Mouse (Mus musculus) left cerebral cortex, postnatal 10 days (tissue): ENCODE results near the gene Olfr1383. TPM values are rescaled to one million over a fixed set of nuclear protein-coding genes. Genes with fewer than 3 reads are reported as not detected.
"Not testable (repeated sequence)": the region's sequence is repeated elsewhere in the genome, so short reads cannot be mapped to it uniquely, and the experiment has no call there.

Experiments used
- DNase-seq, 2 experiments: peaks; one replicate each; pipeline ENCODE4 v3.0.0; 2021 to 2022; ENCODE audit warnings: low spot score in 2 of 2, mixed read lengths in 1 of 2; ENCODE audit errors: extremely low spot score in 1 of 2
- intact Hi-C: fragments of 180-260 bp; cut with DNase I; formaldehyde crosslinking; loops from one replicate; pipeline ENCODE4 v1.15.1; 2025
- total RNA-seq, 2 experiments: library from RNA; stranded (reverse); gene quantifications; 2 replicates each; pipeline ENCODE4 v1.2.3; 2021

The Olfr1383 gene
- under 1 TPM in 1 of 2 experiments, not detected in 1; 0.34 TPM for total RNA-seq

GRCm38 (mm10) chr11:49519348-49519747, at the start of gene Olfr1383:
Gene Olfr1383, plus strand, starts transcription at chr11:49519648.
- DNase-seq = no peak
- intact Hi-C loops = no loop called here

- intact Hi-C loops = no loop called here
- DNase-seq = no peak
Observed at GRCm38 (mm10) chr11:49485973-49486372, 33.5 kb upstream of the Olfr1383 start.

- DNase-seq, intact Hi-C loops: not testable (repeated sequence)
Observed at GRCm38 (mm10) chr11:49488770-49489169, 30.7 kb upstream of the Olfr1383 start, which contains the start of gene Olfr1385. Gene Olfr1385, plus strand, starts transcription at chr11:49489070.

- DNase-seq = peak in 1 of 2 experiments; percentile 4
Observed at GRCm38 (mm10) chr11:49518086-49518485, 1.4 kb upstream of the Olfr1383 start.

GRCm38 (mm10) chr11:49527947-49528346, 8.5 kb downstream of the Olfr1383 start, which contains the start of gene Olfr1382:
Gene Olfr1382, plus strand, starts transcription at chr11:49528247.
- no peak for DNase-seq
- intact Hi-C loops = no loop called here

More at GRCm38 (mm10) chr11:49518086-49518485, 1.4 kb upstream of the Olfr1383 start:
- intact Hi-C loops = no loop called here

- intact Hi-C loops = no loop called here
- DNase-seq = no peak
Observed at GRCm38 (mm10) chr11:49532761-49533160, 13.3 kb downstream of the Olfr1383 start.

GRCm38 (mm10) chr11:49536631-49537030, 17.2 kb downstream of the Olfr1383 start:
- intact Hi-C loops = not testable (repeated sequence)
- peak in 1 of 2 experiments; percentile 45 for DNase-seq

- DNase-seq, intact Hi-C loops: not testable (repeated sequence)
Observed at GRCm38 (mm10) chr11:49543149-49543548, 23.7 kb downstream of the Olfr1383 start, which contains the start of gene Olfr1381. Gene Olfr1381, plus strand, starts transcription at chr11:49543449.

- peak in 1 of 2 experiments; percentile 3 for DNase-seq
- intact Hi-C loops = not testable (repeated sequence)
Observed at GRCm38 (mm10) chr11:49554033-49554432, 34.6 kb downstream of the Olfr1383 start.

GRCm38 (mm10) chr11:49556578-49556977, 37.1 kb downstream of the Olfr1383 start, which contains the start of gene Olfr1380:
Gene Olfr1380, plus strand, starts transcription at chr11:49556878.
- intact Hi-C loops, DNase-seq: not testable (repeated sequence)

GRCm38 (mm10) chr11:49575054-49575453, 55.6 kb downstream of the Olfr1383 start:
- intact Hi-C loops, DNase-seq: not testable (repeated sequence)

Other genes starting within 250 kb of the Olfr1383 start
- under 1 TPM in 1 of 2 experiments, not detected in 1; 0.26 TPM for gene Olfr1393, start 241.3 kb upstream of the Olfr1383 start, total RNA-seq
- gene Olfr1392, start 234.4 kb upstream of the Olfr1383 start, total RNA-seq = under 1 TPM in 1 of 2 experiments, not detected in 1; 0.47 TPM
- gene Olfr10, start 214.9 kb upstream of the Olfr1383 start, total RNA-seq = not detected
- gene Olfr1391, start 196.9 kb upstream of the Olfr1383 start, total RNA-seq = not detected
- not detected for gene Olfr1390, start 184.5 kb upstream of the Olfr1383 start, total RNA-seq
- gene Olfr1389, start 96.6 kb upstream of the Olfr1383 start, total RNA-seq = not detected
- gene Olfr1388, start 83.0 kb upstream of the Olfr1383 start, total RNA-seq = under 1 TPM; 0.30 to 0.54 TPM
- gene Olfr1387, start 64.3 kb upstream of the Olfr1383 start, total RNA-seq = not detected
- not detected for gene Olfr1386, start 54.6 kb upstream of the Olfr1383 start, total RNA-seq
- gene Olfr1385, start 30.6 kb upstream of the Olfr1383 start, total RNA-seq = under 1 TPM in 1 of 2 experiments, not detected in 1; 0.11 TPM
- gene Olfr1384, start 12.9 kb upstream of the Olfr1383 start, total RNA-seq = not detected
- not detected for gene Olfr1382, start 8.6 kb downstream of the Olfr1383 start, total RNA-seq
- gene Olfr1381, start 23.8 kb downstream of the Olfr1383 start, total RNA-seq = not detected
- not detected for gene Olfr1380, start 37.2 kb downstream of the Olfr1383 start, total RNA-seq
- 1 to 10 TPM; 3.4 to 3.8 TPM for gene Flt4, start 89.6 kb downstream of the Olfr1383 start, total RNA-seq
- not detected for gene Scgb3a1, start 144.0 kb downstream of the Olfr1383 start, total RNA-seq
- gene Cnot6, start 193.1 kb downstream of the Olfr1383 start, total RNA-seq = 10 to 100 TPM; 47.6 to 48.9 TPM